Mouse (Mus musculus) neural tube, postnatal 0 days (tissue): ENCODE measurements around the gene Tnfrsf1a. TPM values are rescaled to one million over a fixed set of nuclear protein-coding genes. Genes with fewer than 3 reads are reported as not detected.

ENCODE experiments used
- polyA plus RNA-seq: library from polyadenylated mRNA; unstranded; fragments of >200 nt; fragmentation: Nextera tagmentation; extraction: Ambion mirVana; gene quantifications from 2 replicates; pipeline ENCODE4 v1.2.1, GENCODE M21; 2015

The Tnfrsf1a gene
- 16.0 and 20.3 TPM in 2 replicates for polyA plus RNA-seq

GRCm38 (mm10) chr6:125348721-125349574 lies at the start of gene Tnfrsf1a:
Gene Tnfrsf1a (plus strand): TSS chr6:125349362.

GRCm38 (mm10) chr6:125313546-125314230 lies 35.5 kb upstream of the Tnfrsf1a start, which contains the start of gene Ltbr:
Gene Ltbr (minus strand): TSS chr6:125313885.

GRCm38 (mm10) chr6:125320323-125320722 lies 28.8 kb upstream of the Tnfrsf1a start, which contains the start of gene Scnn1a:
Gene Scnn1a (plus strand): TSS chr6:125320659.

GRCm38 (mm10) chr6:125380372-125381360 lies 31.5 kb downstream of the Tnfrsf1a start, which contains the start of gene Plekhg6:
Gene Plekhg6 (minus strand): TSS chr6:125380793.

Other genes starting within 250 kb of the Tnfrsf1a start
- 37.5 and 39.7 TPM in 2 replicates for gene Nop2, start 217.5 kb upstream of the Tnfrsf1a start, polyA plus RNA-seq
- gene Iffo1, start 204.1 kb upstream of the Tnfrsf1a start, polyA plus RNA-seq, result 24.5 and 27.5 TPM in 2 replicates
- gene Gapdh, start 182.9 kb upstream of the Tnfrsf1a start, polyA plus RNA-seq, result 1,880 and 2,030 TPM in 2 replicates
- gene Ncapd2, start 157.7 kb upstream of the Tnfrsf1a start, polyA plus RNA-seq, result 17.6 and 23.0 TPM in 2 replicates
- gene Mrpl51, start 157.6 kb upstream of the Tnfrsf1a start, polyA plus RNA-seq, result 166 and 188 TPM in 2 replicates
- 148 and 157 TPM in 2 replicates for gene Vamp1, start 133.8 kb upstream of the Tnfrsf1a start, polyA plus RNA-seq
- 7.7 and 9.3 TPM in 2 replicates for gene Tapbpl, start 117.5 kb upstream of the Tnfrsf1a start, polyA plus RNA-seq
- gene Cd27, start 112.4 kb upstream of the Tnfrsf1a start, polyA plus RNA-seq, result 2.5 TPM in 2 replicates
- not detected in 2 replicates for gene Tuba3a, start 63.3 kb upstream of the Tnfrsf1a start, polyA plus RNA-seq
- gene Ltbr, start 35.5 kb upstream of the Tnfrsf1a start, polyA plus RNA-seq, result 17.2 and 19.2 TPM in 2 replicates
- gene Scnn1a, start 28.7 kb upstream of the Tnfrsf1a start, polyA plus RNA-seq, result 1.2 and 1.6 TPM in 2 replicates
- gene Plekhg6, start 31.4 kb downstream of the Tnfrsf1a start, polyA plus RNA-seq, result 0.18 and 0.23 TPM in 2 replicates
- gene Cd9, start 145.4 kb downstream of the Tnfrsf1a start, polyA plus RNA-seq, result 175 and 216 TPM in 2 replicates
- gene Vwf, start 197.4 kb downstream of the Tnfrsf1a start, polyA plus RNA-seq, result 21.2 and 23.3 TPM in 2 replicates